Mouse (Mus musculus): ENCODE data around the gene Adgrg4.

- TF ChIP-seq TAL1 (IDR thresholded peaks at IDR 0.05; ENCODE audit: low read length) (no peak), GATA1 (IDR thresholded peaks at IDR 0.05; ENCODE audit: low read length) (no peak)
These were observed 48.0 kb upstream of the Adgrg4 start, which contains the start of gene Map7d3 for GRCm38 (mm10) chrX:56821765-56822603.

Data from erythroblast, embryonic 14.5 days (primary cell).